Mouse (Mus musculus): ENCODE data around the gene Olfm1. TPM values are rescaled to one million over a fixed set of nuclear protein-coding genes. Genes with fewer than 3 reads are reported as not detected.

Olfm1 gene
- total and polyA plus RNA-seq, 3 experiments: 0.20 to 1.3 (median 0.34) TPM

- no peak overlapping the region for H3K4me2 ChIP-seq (ENCODE audit: insufficient read depth, low read depth, poor library complexity, severe bottlenecking)
- in situ Hi-C loops (cut with MboI; ENCODE audit: low pct_ligation_motif_present, low pct_unique_long_range_greater_than_20kb, low sequenced_read_pairs) (no loop called here), dilution Hi-C loops (cut with MboI; ENCODE audit: extremely low pct_ligation_motif_present, extremely low pct_unique_long_range_greater_than_20kb, low sequenced_read_pairs) (no loop called here)
- no peak overlapping the region for H3K9ac ChIP-seq (ENCODE audit: insufficient read depth, low read depth)
- no peaks in the 10 kb centered on the region for H3K36me3 ChIP-seq (replicated peaks in 1 of 2; ENCODE audit: control insufficient read depth in 1 of 2, insufficient read depth in 1 of 2, low read length in 1 of 2)
- peaks cover 0 to 11% of the 10 kb centered on the region in 2 experiments; a peak in 2 of 4 replicates for H3K4me1 ChIP-seq (ENCODE audit: control insufficient read depth in 1 of 2, insufficient read depth in 2 of 2)
- no peak for DNase-seq (ENCODE audit: extremely low read depth)
- H3K4me3 ChIP-seq (replicated peaks in 1 of 3; ENCODE audit: low read depth in 2 of 3, low read length in 2 of 3, poor library complexity in 1 of 3): no peak overlapping the region
- H3K27me3 ChIP-seq (replicated peaks): peaks cover 27% of the 10 kb centered on the region
- no peaks in the 10 kb centered on the region for H3K79me2 ChIP-seq (replicated peaks; ENCODE audit: control insufficient read depth, extremely low read depth, insufficient read depth, poor library complexity, severe bottlenecking)
- H3K27ac ChIP-seq (ENCODE audit: insufficient read depth, low read depth): no peak overlapping the region
- no peak for TF ChIP-seq JUN (IDR thresholded peaks at IDR 0.05; ENCODE audit: insufficient read depth, low read depth, low read length)
- no peak for TF ChIP-seq SIN3A (IDR thresholded peaks at IDR 0.05; ENCODE audit: low read length)
- TF ChIP-seq GABPA (IDR thresholded peaks at IDR 0.05; ENCODE audit: insufficient replicate concordance, low read depth, low read length): no peak
- no peak for TF ChIP-seq POLR2AphosphoS2 (IDR thresholded peaks at IDR 0.05; ENCODE audit: low read depth, low read length)
- TF ChIP-seq JUND (conservative IDR thresholded peaks at IDR 0.05; ENCODE audit: low read depth, low read length): no peak
- TF ChIP-seq CTCF (conservative IDR thresholded peaks at IDR 0.05 in 1 of 2, IDR thresholded peaks at IDR 0.05 in 1 of 2; ENCODE audit: low read depth in 2 of 2, low read length in 2 of 2): no peak
- TF ChIP-seq UBTF (IDR thresholded peaks at IDR 0.05; ENCODE audit: low read depth, low read length): no peak
- no peak for TF ChIP-seq MEF2A (IDR thresholded peaks at IDR 0.05; ENCODE audit: borderline replicate concordance, low read depth, low read length)
- no peak for TF ChIP-seq MYC (IDR thresholded peaks at IDR 0.05; ENCODE audit: low read depth, low read length)
- TF ChIP-seq IRF4 (IDR thresholded peaks at IDR 0.05; ENCODE audit: low read depth, low read length): no peak
- TF ChIP-seq KAT2A (IDR thresholded peaks at IDR 0.05; ENCODE audit: insufficient replicate concordance, low read length): no peak
- no peaks in the 10 kb centered on the region for H3K9me3 ChIP-seq (replicated peaks; ENCODE audit: low read length)
These were observed 26.8 kb downstream of the Olfm1 start for GRCm38 (mm10) chr2:28219625-28220024.

GRCm38 (mm10) chr2:28221803-28222202 lies 29.0 kb downstream of the Olfm1 start:
- H3K9ac ChIP-seq (ENCODE audit: insufficient read depth, low read depth): no peak overlapping the region
- H3K4me3 ChIP-seq (replicated peaks in 1 of 3; ENCODE audit: low read depth in 2 of 3, low read length in 2 of 3, poor library complexity in 1 of 3): no peak overlapping the region
- H3K36me3 ChIP-seq (replicated peaks in 1 of 2; ENCODE audit: control insufficient read depth in 1 of 2, insufficient read depth in 1 of 2, low read length in 1 of 2): no peaks in the 10 kb centered on the region
- H3K4me2 ChIP-seq (ENCODE audit: insufficient read depth, low read depth, poor library complexity, severe bottlenecking): no peak overlapping the region
- in situ Hi-C loops (cut with MboI; ENCODE audit: low pct_ligation_motif_present, low pct_unique_long_range_greater_than_20kb, low sequenced_read_pairs): no loop called here
- no peak for TF ChIP-seq SIN3A (IDR thresholded peaks at IDR 0.05; ENCODE audit: low read length)
- TF ChIP-seq MAFK (IDR thresholded peaks at IDR 0.05; ENCODE audit: insufficient replicate concordance, low read length): no peak
- TF ChIP-seq ZC3H11A (IDR thresholded peaks at IDR 0.05; ENCODE audit: low read depth, low read length): no peak
- TF ChIP-seq USF2 (conservative IDR thresholded peaks at IDR 0.05; ENCODE audit: low read depth, low read length): no peak
- no peak for TF ChIP-seq TBP (conservative IDR thresholded peaks at IDR 0.05; ENCODE audit: low read depth, low read length)
- no peak for TF ChIP-seq ZMIZ1 (IDR thresholded peaks at IDR 0.05; ENCODE audit: low read depth, low read length)
- TF ChIP-seq ZKSCAN1 (IDR thresholded peaks at IDR 0.05; ENCODE audit: borderline replicate concordance, low read depth, low read length): no peak
- no peak for TF ChIP-seq BHLHE40 (IDR thresholded peaks at IDR 0.05; ENCODE audit: low read depth, low read length)
- TF ChIP-seq SMC3 (IDR thresholded peaks at IDR 0.05; ENCODE audit: low read depth, low read length): no peak
- TF ChIP-seq NELFE (IDR thresholded peaks at IDR 0.05; ENCODE audit: low read depth, low read length): no peak
- no peak for TF ChIP-seq RAD21 (IDR thresholded peaks at IDR 0.05; ENCODE audit: low read depth, low read length)
- no peak for TF ChIP-seq PAX5 (IDR thresholded peaks at IDR 0.05; ENCODE audit: low read length)
- no peak; a peak in 1 of 4 replicates for TF ChIP-seq CTCF (conservative IDR thresholded peaks at IDR 0.05 in 1 of 2, IDR thresholded peaks at IDR 0.05 in 1 of 2; ENCODE audit: low read depth in 2 of 2, low read length in 2 of 2)
- no peak for TF ChIP-seq CHD2 (IDR thresholded peaks at IDR 0.05; ENCODE audit: low read length)
- no peak for TF ChIP-seq MYC (IDR thresholded peaks at IDR 0.05; ENCODE audit: low read depth, low read length)
- TF ChIP-seq RCOR1 (conservative IDR thresholded peaks at IDR 0.05; ENCODE audit: low read depth, low read length): no peak
- TF ChIP-seq E2F4 (IDR thresholded peaks at IDR 0.05; ENCODE audit: insufficient replicate concordance, low read depth, low read length): no peak
- no peak for TF ChIP-seq JUN (IDR thresholded peaks at IDR 0.05; ENCODE audit: insufficient read depth, low read depth, low read length)
- TF ChIP-seq POLR2AphosphoS2 (IDR thresholded peaks at IDR 0.05; ENCODE audit: low read depth, low read length): no peak
- no peak for TF ChIP-seq GABPA (IDR thresholded peaks at IDR 0.05; ENCODE audit: insufficient replicate concordance, low read depth, low read length)
- no peaks in the 10 kb centered on the region for H3K79me2 ChIP-seq (replicated peaks; ENCODE audit: control insufficient read depth, extremely low read depth, insufficient read depth, poor library complexity, severe bottlenecking)
- dilution Hi-C loops (cut with MboI; ENCODE audit: extremely low pct_ligation_motif_present, extremely low pct_unique_long_range_greater_than_20kb, low sequenced_read_pairs): no loop called here
- H3K4me1 ChIP-seq (ENCODE audit: control insufficient read depth in 1 of 2, insufficient read depth in 2 of 2): peaks cover 0 to 11% of the 10 kb centered on the region in 2 experiments; a peak in 2 of 4 replicates
- DNase-seq (ENCODE audit: extremely low read depth): no peak
- peaks cover 29% of the 10 kb centered on the region for H3K27me3 ChIP-seq (replicated peaks)
- H3K9me3 ChIP-seq (replicated peaks; ENCODE audit: low read length): no peaks in the 10 kb centered on the region
- no peak overlapping the region for H3K27ac ChIP-seq (ENCODE audit: insufficient read depth, low read depth)
